Comparison of ENCODE assay signal across 26 mouse cellular contexts in the genomic region with DNA sequence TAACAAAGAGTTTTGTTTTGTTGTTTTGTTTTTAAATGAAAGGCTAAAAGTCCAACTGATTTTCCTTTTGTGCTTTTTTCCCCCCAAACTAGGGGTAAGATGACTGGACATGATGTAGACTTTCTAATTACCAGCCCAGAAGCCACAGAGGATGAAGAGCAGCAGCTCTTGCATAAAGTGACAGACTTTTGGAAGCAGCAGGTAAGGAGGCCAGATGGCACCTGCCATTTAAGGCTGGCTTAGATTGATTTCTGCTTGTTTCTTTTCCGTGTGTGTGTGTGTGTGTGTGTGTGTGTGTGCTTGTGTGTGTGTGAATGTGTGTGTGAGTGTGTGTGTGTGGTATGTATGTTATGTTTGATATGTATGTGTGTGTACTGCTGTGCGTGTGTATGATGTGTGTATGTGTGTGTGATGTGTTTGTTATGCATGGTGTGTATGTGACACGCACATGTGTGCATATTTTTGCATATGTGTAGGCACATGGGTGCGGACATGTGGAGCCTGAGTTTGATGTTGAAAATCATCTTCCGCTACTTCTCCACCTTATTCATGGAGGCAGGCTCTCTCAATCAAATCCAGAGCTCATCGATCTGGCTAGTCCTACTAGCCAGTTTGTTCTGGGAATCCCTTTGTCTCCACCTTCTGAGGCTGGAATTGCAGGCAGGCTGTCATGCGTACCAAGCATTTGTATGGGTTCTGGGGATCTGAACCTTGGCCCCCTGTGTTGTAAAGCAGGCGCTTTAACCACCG. TPM values are rescaled to one million over a fixed set of nuclear protein-coding genes. Genes with fewer than 3 reads are reported as not detected.
DNase-seq lines count a peak whose midpoint lies in the region; ATAC-seq and TF ChIP-seq lines count a peak whose summit lies in the region.
"Had no signal": no experiment of that assay in that cellular context is flagged by ENCODE, and none has a peak within 500 bp of the region (broad histone marks: within the 10 kb centered on the region; RNA-seq: fewer than 3 reads in every experiment).

No protein-coding gene starts in this region.

- no peaks in the 10 kb centered on the region for H3K4me1 ChIP-seq in hindbrain, embryonic 14.5 days (replicated peaks; ENCODE audit: control insufficient read depth, insufficient read depth, low read length)
- 0 out of 2 replicates have a peak, but pooled peaks cover 5% of the 10 kb centered on the region for H3K4me1 ChIP-seq in hindbrain, embryonic 10.5 days (replicated peaks)
- peaks cover 5% of the 10 kb centered on the region for H3K4me1 ChIP-seq in liver, adult 2 months (ENCODE audit: control insufficient read depth, insufficient read depth, low read length)
- peaks cover 4% of the 10 kb centered on the region; the same call in 1 of the 2 replicates for H3K4me1 ChIP-seq in liver, postnatal 0 days (ENCODE audit: insufficient read depth)
- H3K4me1 ChIP-seq: embryonic facial prominence, embryonic 13.5 days; limb, embryonic 13.5 days; midbrain, embryonic 12.5 days had no signal

- no peak for TF ChIP-seq CTCF in liver, adult 2 months (IDR thresholded peaks at IDR 0.05; ENCODE audit: low read depth, low read length)
- TF ChIP-seq CTCF in liver, postnatal 0 days (IDR thresholded peaks at IDR 0.05; ENCODE audit: low read depth) = no peak

- H3K36me3 ChIP-seq in hindbrain, embryonic 14.5 days (replicated peaks; ENCODE audit: control insufficient read depth, insufficient read depth) = no peaks in the 10 kb centered on the region
- no peaks in the 10 kb centered on the region for H3K36me3 ChIP-seq in hindbrain, embryonic 10.5 days
- no peaks in the 10 kb centered on the region for H3K36me3 ChIP-seq in liver, adult 2 months (ENCODE audit: control insufficient read depth, insufficient read depth, low read length)
- no peaks in the 10 kb centered on the region for H3K36me3 ChIP-seq in liver, postnatal 0 days (replicated peaks; ENCODE audit: insufficient read depth, low read length)
- H3K36me3 ChIP-seq: embryonic facial prominence, embryonic 13.5 days; limb, embryonic 13.5 days; midbrain, embryonic 12.5 days had no signal

- no peaks in the 10 kb centered on the region for H3K27me3 ChIP-seq in hindbrain, embryonic 14.5 days (ENCODE audit: control insufficient read depth, insufficient read depth, low read length)
- H3K27me3 ChIP-seq in hindbrain, embryonic 10.5 days (ENCODE audit: insufficient read depth, poor library complexity, severe bottlenecking) = no peaks in the 10 kb centered on the region
- no peaks in the 10 kb centered on the region for H3K27me3 ChIP-seq in liver, adult 2 months (ENCODE audit: control insufficient read depth, insufficient read depth, low read length)
- no peaks in the 10 kb centered on the region for H3K27me3 ChIP-seq in liver, postnatal 0 days (ENCODE audit: insufficient read depth, low read length)
- H3K27me3 ChIP-seq: embryonic facial prominence, embryonic 13.5 days; limb, embryonic 13.5 days; midbrain, embryonic 12.5 days had no signal

- WGBS in hindbrain, embryonic 14.5 days = 80% methylated on average over 9 of the region's 9 CpGs
- 85% methylated on average over 9 of the region's 9 CpGs for WGBS in hindbrain, embryonic 10.5 days
- 61% methylated on average over 9 of the region's 9 CpGs for WGBS in liver, adult 2 months
- WGBS in liver, postnatal 0 days (ENCODE audit: insufficient replicate concordance) = 74% methylated on average over 9 of the region's 9 CpGs

- H3K9me3 ChIP-seq in hindbrain, embryonic 14.5 days (ENCODE audit: control insufficient read depth, low read length) = no peaks in the 10 kb centered on the region
- H3K9me3 ChIP-seq in hindbrain, embryonic 10.5 days = no peaks in the 10 kb centered on the region
- no peaks in the 10 kb centered on the region for H3K9me3 ChIP-seq in liver, postnatal 0 days (ENCODE audit: low read length)
- H3K9me3 ChIP-seq: embryonic facial prominence, embryonic 13.5 days; limb, embryonic 13.5 days; midbrain, embryonic 12.5 days had no signal

- peak; percentile 26 for DNase-seq in hindbrain, embryonic 14.5 days (ENCODE audit: low spot score)
- DNase-seq in hindbrain, embryonic 10.5 days (ENCODE audit: low spot score) = no peak
- peak; percentile 20 for DNase-seq in liver, adult 2 months (ENCODE audit: extremely low read depth, low read depth, low spot score)
- DNase-seq in liver, postnatal 0 days = no peak
- peak; percentile 18 for DNase-seq in NIH3T3 (ENCODE audit: low read depth)
- peak; percentile 68 for DNase-seq in R1 (ENCODE audit: low read depth, low spot score)
- DNase-seq in ovary, postnatal 36 days (ENCODE audit: low spot score) = no peak
- DNase-seq: adrenal gland, postnatal 36 days; cerebellum, adult 9-10 months; gastrocnemius, postnatal 25 days; heart, adult 2 months; heart, postnatal 36 days; kidney, adult 11 months; right cerebral cortex, adult 18-20 months; thymus, postnatal 4 days had no signal

- no peak overlapping the region for H3K27ac ChIP-seq in hindbrain, embryonic 14.5 days
- H3K27ac ChIP-seq in hindbrain, embryonic 10.5 days = no peak overlapping the region
- H3K27ac ChIP-seq in liver, adult 2 months (replicated peaks; ENCODE audit: insufficient read depth, low read depth, low read length) = peak overlapping the region; percentile 74
- H3K27ac ChIP-seq in liver, postnatal 0 days (ENCODE audit: low read depth) = no peak overlapping the region
- H3K27ac ChIP-seq: embryonic facial prominence, embryonic 13.5 days; heart, adult 2 months; limb, embryonic 13.5 days; liver, embryonic 14.5 days; macrophage; midbrain, embryonic 12.5 days had no signal

- no peak for TF ChIP-seq EP300 in liver, postnatal 0 days (IDR thresholded peaks at IDR 0.05; ENCODE audit: low read depth)

- no peak for TF ChIP-seq POLR2A in liver, adult 2 months (IDR thresholded peaks at IDR 0.05; ENCODE audit: extremely low read depth, insufficient read depth, low read length)

- no peak overlapping the region for H3K4me2 ChIP-seq in hindbrain, embryonic 14.5 days (replicated peaks)
- no peak overlapping the region for H3K4me2 ChIP-seq in liver, postnatal 0 days (ENCODE audit: low read depth, low read length)
- H3K4me2 ChIP-seq: embryonic facial prominence, embryonic 13.5 days; limb, embryonic 13.5 days; midbrain, embryonic 12.5 days had no signal

- no peak for ATAC-seq in hindbrain, embryonic 14.5 days (ENCODE audit: low FRiP score)
- ATAC-seq in liver, postnatal 0 days = no peak

- no peak overlapping the region for H3K9ac ChIP-seq in hindbrain, embryonic 14.5 days
- H3K9ac ChIP-seq in liver, adult 2 months (ENCODE audit: low read depth, low read length) = no peak overlapping the region
- H3K9ac ChIP-seq in liver, postnatal 0 days (replicated peaks) = no peak overlapping the region
- H3K9ac ChIP-seq: embryonic facial prominence, embryonic 13.5 days; limb, embryonic 13.5 days; liver, embryonic 14.5 days; midbrain, embryonic 12.5 days had no signal

- no peak overlapping the region for H3K4me3 ChIP-seq in hindbrain, embryonic 14.5 days (replicated peaks; ENCODE audit: low read length)
- no peak overlapping the region for H3K4me3 ChIP-seq in hindbrain, embryonic 10.5 days
- no peak overlapping the region for H3K4me3 ChIP-seq in liver, adult 2 months (ENCODE audit: insufficient read depth, low read depth, low read length)
- H3K4me3 ChIP-seq in liver, postnatal 0 days (ENCODE audit: low read depth, low read length) = no peak overlapping the region
- H3K4me3 ChIP-seq: embryonic facial prominence, embryonic 13.5 days; heart, adult 2 months; limb, embryonic 13.5 days; midbrain, embryonic 12.5 days had no signal

- H3K79me2 ChIP-seq in liver, adult 2 months (ENCODE audit: control insufficient read depth, insufficient read depth, low read length) = no peaks in the 10 kb centered on the region

RNA-seq across cellular contexts. Expression of a gene that starts 18.5 kb away (rescaled TPM):
- 0.13 and 0.21 TPM in 2 replicates for polyA plus RNA-seq in hindbrain, embryonic 14.5 days (2014; fragmentation: Nextera tagmentation; extraction: Ambion mirVana)
- polyA plus RNA-seq in hindbrain, embryonic 10.5 days (2016; fragmentation: Nextera tagmentation; extraction: Ambion mirVana) = not detected in 2 replicates
- 0.87 and 1.4 TPM in 2 replicates for total RNA-seq in liver, adult 2 months (2014; rRNA removed)
- 0.39 and 1.0 TPM in 2 replicates for polyA plus RNA-seq in liver, adult 2 months (2012; rRNA removed)
- 0.32 and 0.36 TPM in 2 replicates for polyA plus RNA-seq in liver, postnatal 0 days (2015; fragmentation: Nextera tagmentation; extraction: Ambion mirVana)
- total RNA-seq: adrenal gland, postnatal 36 days; heart, adult 2 months; heart, postnatal 36 days; left cerebral cortex, adult 8-10 months; neutrophil, adult 5-6 weeks had no signal
- polyA plus RNA-seq: embryonic facial prominence, embryonic 13.5 days; heart, embryonic 14.5 days; limb, embryonic 13.5 days; lung, embryonic 16.5 days had no signal

RNA-seq across cellular contexts. Expression of a gene that starts 29.3 kb away (rescaled TPM):
- not detected in 2 replicates for polyA plus RNA-seq in hindbrain, embryonic 14.5 days (2014; fragmentation: Nextera tagmentation; extraction: Ambion mirVana)
- not detected in 2 replicates for polyA plus RNA-seq in hindbrain, embryonic 10.5 days (2016; fragmentation: Nextera tagmentation; extraction: Ambion mirVana)
- not detected in 2 replicates for total RNA-seq in liver, adult 2 months (2014; rRNA removed)
- not detected in 2 replicates for polyA plus RNA-seq in liver, adult 2 months (2012; rRNA removed)
- polyA plus RNA-seq in liver, postnatal 0 days (2015; fragmentation: Nextera tagmentation; extraction: Ambion mirVana) = not detected in 2 replicates
- total RNA-seq: adrenal gland, postnatal 36 days; gastrocnemius, postnatal 25 days; heart, adult 2 months; heart, postnatal 36 days; neutrophil, adult 5-6 weeks had no signal
- polyA plus RNA-seq: embryonic facial prominence, embryonic 13.5 days; heart, adult 2 months; kidney, embryonic 16.5 days; large intestine, adult 2 months; limb, embryonic 13.5 days; liver, embryonic 14.5 days; lung, embryonic 16.5 days; macrophage; midbrain, embryonic 12.5 days had no signal

RNA-seq across cellular contexts. Expression of a gene that starts 53.3 kb away (rescaled TPM):
- polyA plus RNA-seq in hindbrain, embryonic 14.5 days (2014; fragmentation: Nextera tagmentation; extraction: Ambion mirVana) = 0.32 and 0.98 TPM in 2 replicates
- 0.31 and 0.35 TPM in 2 replicates for polyA plus RNA-seq in hindbrain, embryonic 10.5 days (2016; fragmentation: Nextera tagmentation; extraction: Ambion mirVana)
- total RNA-seq in liver, adult 2 months (2014; rRNA removed) = 0.74 and 0.87 TPM in 2 replicates
- 0.32 and 1.1 TPM in 2 replicates for polyA plus RNA-seq in liver, adult 2 months (2012; rRNA removed)
- 4.9 and 5.4 TPM in 2 replicates for polyA plus RNA-seq in liver, postnatal 0 days (2015; fragmentation: Nextera tagmentation; extraction: Ambion mirVana)

Comparison
In these comparisons a context has a peak if more than half of its experiments do, and no peak if none do; other contexts are left out.
1. DNase-seq: peak in hindbrain, embryonic 14.5 days (single experiment), liver, adult 2 months (single experiment), NIH3T3 (single experiment) and R1 (single experiment); none in hindbrain, embryonic 10.5 days (single experiment), liver, postnatal 0 days (single experiment) and ovary, postnatal 36 days (single experiment).